Mouse (Mus musculus): ENCODE data around the gene Dusp16. TPM values are rescaled to one million over a fixed set of nuclear protein-coding genes. Genes with fewer than 3 reads are reported as not detected.
A peak's percentile ranks its signal among the peaks of the same experiment; 100 is the strongest.

Dusp16 gene
- polyA plus RNA-seq, 1 experiment from 2014 or later, result 13.2 TPM

GRCm38 (mm10) chr6:134751883-134752647 lies 40.4 kb downstream of the Dusp16 start:
- no peak for DNase-seq (ENCODE audit: low spot score)
- H3K36me3 ChIP-seq, result peaks cover 41% of the 10 kb centered on the region
- no peaks in the 10 kb centered on the region for H3K27me3 ChIP-seq (ENCODE audit: insufficient read depth, poor library complexity, severe bottlenecking)
- no peak overlapping the region for H3K4me3 ChIP-seq
- no peak overlapping the region for H3K27ac ChIP-seq
- H3K9me3 ChIP-seq, result no peaks in the 10 kb centered on the region
- peaks cover 5% of the 10 kb centered on the region; the same call in 1 of the 2 replicates for H3K4me1 ChIP-seq
- 83% methylated on average over 5 of the region's 5 CpGs for WGBS

GRCm38 (mm10) chr6:134751087-134751486 lies 41.3 kb downstream of the Dusp16 start:
- 92% methylated on average over 4 of the region's 4 CpGs for WGBS
- peaks cover 5% of the 10 kb centered on the region; the same call in 1 of the 2 replicates for H3K4me1 ChIP-seq
- no peaks in the 10 kb centered on the region for H3K27me3 ChIP-seq (ENCODE audit: insufficient read depth, poor library complexity, severe bottlenecking)
- H3K27ac ChIP-seq, result no peak overlapping the region
- DNase-seq (ENCODE audit: low spot score), result no peak
- H3K36me3 ChIP-seq, result peaks cover 34% of the 10 kb centered on the region
- H3K9me3 ChIP-seq, result no peaks in the 10 kb centered on the region
- H3K4me3 ChIP-seq, result no peak overlapping the region

- Histone ChIP-seq H3K27ac (no peak overlapping the region), H3K4me1 (no peaks in the 10 kb centered on the region), H3K9me3 (no peaks in the 10 kb centered on the region), H3K36me3 (peaks cover 23% of the 10 kb centered on the region), H3K27me3 (ENCODE audit: insufficient read depth, poor library complexity, severe bottlenecking) (no peaks in the 10 kb centered on the region), H3K4me3 (no peak overlapping the region)
- 90% methylated on average over 3 of the region's 3 CpGs for WGBS
- no peak for DNase-seq (ENCODE audit: low spot score)
These were observed 44.3 kb downstream of the Dusp16 start for GRCm38 (mm10) chr6:134748126-134748525.

- no peak for DNase-seq (ENCODE audit: low spot score)
- 92% methylated on average over 7 of the region's 7 CpGs for WGBS
- 0 out of 2 replicates have a peak, but pooled peaks cover 3% of the 10 kb centered on the region for H3K4me1 ChIP-seq
- no peak overlapping the region for H3K27ac ChIP-seq
- no peak overlapping the region for H3K4me3 ChIP-seq
- no peaks in the 10 kb centered on the region for H3K27me3 ChIP-seq (ENCODE audit: insufficient read depth, poor library complexity, severe bottlenecking)
- H3K36me3 ChIP-seq, result peaks cover 16% of the 10 kb centered on the region
- no peaks in the 10 kb centered on the region for H3K9me3 ChIP-seq
These were observed 46.5 kb downstream of the Dusp16 start for GRCm38 (mm10) chr6:134745876-134746275.

GRCm38 (mm10) chr6:134743568-134743967 lies 48.9 kb downstream of the Dusp16 start:
- DNase-seq (ENCODE audit: low spot score), result no peak
- no peak overlapping the region for H3K27ac ChIP-seq
- H3K27me3 ChIP-seq (ENCODE audit: insufficient read depth, poor library complexity, severe bottlenecking), result no peaks in the 10 kb centered on the region
- H3K36me3 ChIP-seq, result peaks cover 19% of the 10 kb centered on the region
- H3K4me3 ChIP-seq, result no peak overlapping the region
- 0 out of 2 replicates have a peak, but pooled peaks cover 3% of the 10 kb centered on the region for H3K4me1 ChIP-seq
- H3K9me3 ChIP-seq, result no peaks in the 10 kb centered on the region

- 0 out of 2 replicates have a peak, but pooled peaks cover 3% of the 10 kb centered on the region for H3K4me1 ChIP-seq
- no peak overlapping the region for H3K4me3 ChIP-seq
- no peak for DNase-seq (ENCODE audit: low spot score)
- no peaks in the 10 kb centered on the region for H3K9me3 ChIP-seq
- no peak overlapping the region for H3K27ac ChIP-seq
- no peaks in the 10 kb centered on the region for H3K27me3 ChIP-seq (ENCODE audit: insufficient read depth, poor library complexity, severe bottlenecking)
- 94% methylated on average over 3 of the region's 3 CpGs for WGBS
- H3K36me3 ChIP-seq, result peaks cover 39% of the 10 kb centered on the region
These were observed 55.6 kb downstream of the Dusp16 start for GRCm38 (mm10) chr6:134736853-134737252.

GRCm38 (mm10) chr6:134733800-134734221 lies 58.6 kb downstream of the Dusp16 start:
- Histone ChIP-seq H3K27ac (no peak overlapping the region), H3K27me3 (ENCODE audit: insufficient read depth, poor library complexity, severe bottlenecking) (no peaks in the 10 kb centered on the region), H3K4me1 (peaks cover 12% of the 10 kb centered on the region), H3K9me3 (no peaks in the 10 kb centered on the region), H3K4me3 (no peak overlapping the region), H3K36me3 (peaks cover 26% of the 10 kb centered on the region)
- 92% methylated on average over 5 of the region's 5 CpGs for WGBS
- DNase-seq (ENCODE audit: low spot score), result no peak

GRCm38 (mm10) chr6:134732813-134733212 lies 59.6 kb downstream of the Dusp16 start:
- 87% methylated on average over 8 of the region's 8 CpGs for WGBS
- Histone ChIP-seq H3K4me3 (no peak overlapping the region), H3K27me3 (ENCODE audit: insufficient read depth, poor library complexity, severe bottlenecking) (no peaks in the 10 kb centered on the region), H3K9me3 (no peaks in the 10 kb centered on the region), H3K36me3 (peaks cover 24% of the 10 kb centered on the region; the same call in 1 of the 2 replicates), H3K27ac (no peak overlapping the region), H3K4me1 (peaks cover 20% of the 10 kb centered on the region)
- no peak for DNase-seq (ENCODE audit: low spot score)

- peaks cover 20% of the 10 kb centered on the region; the same call in 1 of the 2 replicates for H3K36me3 ChIP-seq
- H3K27ac ChIP-seq, result no peak overlapping the region
- peaks cover 22% of the 10 kb centered on the region for H3K4me1 ChIP-seq
- DNase-seq (ENCODE audit: low spot score), result no peak
- H3K9me3 ChIP-seq, result no peaks in the 10 kb centered on the region
- no peak overlapping the region for H3K4me3 ChIP-seq
- H3K27me3 ChIP-seq (ENCODE audit: insufficient read depth, poor library complexity, severe bottlenecking), result no peaks in the 10 kb centered on the region
- 43% methylated on average over 3 of the region's 3 CpGs for WGBS
These were observed 61.4 kb downstream of the Dusp16 start for GRCm38 (mm10) chr6:134730978-134731377.

- Histone ChIP-seq H3K27me3 (ENCODE audit: insufficient read depth, poor library complexity, severe bottlenecking) (no peaks in the 10 kb centered on the region), H3K27ac (no peak overlapping the region), H3K36me3 (peaks cover 49% of the 10 kb centered on the region), H3K9me3 (no peaks in the 10 kb centered on the region), H3K4me3 (no peak overlapping the region), H3K4me1 (peaks cover 16% of the 10 kb centered on the region)
- DNase-seq (ENCODE audit: low spot score), result no peak
These were observed 67.0 kb downstream of the Dusp16 start for GRCm38 (mm10) chr6:134725406-134725805.

- no peaks in the 10 kb centered on the region for H3K27me3 ChIP-seq (ENCODE audit: insufficient read depth, poor library complexity, severe bottlenecking)
- peak; percentile 56 for DNase-seq (ENCODE audit: low spot score)
- H3K36me3 ChIP-seq, result peaks cover 63% of the 10 kb centered on the region
- H3K4me3 ChIP-seq, result no peak overlapping the region
- 76% methylated on average over 9 of the region's 9 CpGs for WGBS
- H3K9me3 ChIP-seq, result no peaks in the 10 kb centered on the region
- no peak overlapping the region for H3K27ac ChIP-seq
- H3K4me1 ChIP-seq, result peaks cover 14% of the 10 kb centered on the region; the same call in 1 of the 2 replicates
These were observed 68.4 kb downstream of the Dusp16 start for GRCm38 (mm10) chr6:134723833-134724553.

GRCm38 (mm10) chr6:134723326-134723725 lies 69.1 kb downstream of the Dusp16 start:
- Histone ChIP-seq H3K9me3 (no peaks in the 10 kb centered on the region), H3K27me3 (ENCODE audit: insufficient read depth, poor library complexity, severe bottlenecking) (no peaks in the 10 kb centered on the region), H3K27ac (no peak overlapping the region), H3K4me1 (peaks cover 16% of the 10 kb centered on the region), H3K36me3 (peaks cover 65% of the 10 kb centered on the region), H3K4me3 (no peak overlapping the region)
- DNase-seq (ENCODE audit: low spot score), result peak; percentile 58
- WGBS, result 92% methylated on average over 7 of the region's 7 CpGs

- no peaks in the 10 kb centered on the region for H3K9me3 ChIP-seq
- peaks cover 16% of the 10 kb centered on the region for H3K4me1 ChIP-seq
- H3K4me3 ChIP-seq, result no peak overlapping the region
- WGBS, result 91% methylated on average over 8 of the region's 8 CpGs
- H3K27ac ChIP-seq, result no peak overlapping the region
- peaks cover 67% of the 10 kb centered on the region for H3K36me3 ChIP-seq
- H3K27me3 ChIP-seq (ENCODE audit: insufficient read depth, poor library complexity, severe bottlenecking), result no peaks in the 10 kb centered on the region
- peak; percentile 53 for DNase-seq (ENCODE audit: low spot score)
These were observed 69.5 kb downstream of the Dusp16 start for GRCm38 (mm10) chr6:134722906-134723305.
